Mouse (Mus musculus): ENCODE results near the gene Farp2. TPM values are rescaled to one million over a fixed set of nuclear protein-coding genes. Genes with fewer than 3 reads are reported as not detected.
"Not testable (repeated sequence)": the region's sequence is repeated elsewhere in the genome, so short reads cannot be mapped to it uniquely, and the experiment has no call there.

The Farp2 gene
- polyA plus RNA-seq, 1 experiment = 5.1 TPM

DNA sequence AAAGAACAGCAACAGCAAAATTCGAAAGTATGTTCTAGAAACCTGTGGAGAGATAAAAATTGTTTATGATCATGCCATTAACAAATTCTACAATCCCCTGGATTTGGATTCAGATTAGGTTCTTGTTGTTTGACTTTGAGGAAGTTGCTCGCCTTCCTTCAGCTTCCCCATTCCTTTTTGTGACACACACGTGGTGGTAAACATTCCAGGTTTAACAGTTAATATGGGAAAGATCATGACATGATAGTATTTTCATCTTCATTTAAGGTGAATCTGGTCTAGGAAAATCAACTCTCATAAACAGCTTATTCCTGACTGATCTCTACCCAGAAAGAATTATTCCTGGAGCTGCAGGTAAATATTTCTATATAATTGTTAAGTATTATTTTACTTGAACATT, 16.6 kb upstream of the Farp2 start:
- no peaks in the 10 kb centered on the region for H3K4me1 ChIP-seq (ENCODE audit: control insufficient read depth, insufficient read depth, low read length)

DNA sequence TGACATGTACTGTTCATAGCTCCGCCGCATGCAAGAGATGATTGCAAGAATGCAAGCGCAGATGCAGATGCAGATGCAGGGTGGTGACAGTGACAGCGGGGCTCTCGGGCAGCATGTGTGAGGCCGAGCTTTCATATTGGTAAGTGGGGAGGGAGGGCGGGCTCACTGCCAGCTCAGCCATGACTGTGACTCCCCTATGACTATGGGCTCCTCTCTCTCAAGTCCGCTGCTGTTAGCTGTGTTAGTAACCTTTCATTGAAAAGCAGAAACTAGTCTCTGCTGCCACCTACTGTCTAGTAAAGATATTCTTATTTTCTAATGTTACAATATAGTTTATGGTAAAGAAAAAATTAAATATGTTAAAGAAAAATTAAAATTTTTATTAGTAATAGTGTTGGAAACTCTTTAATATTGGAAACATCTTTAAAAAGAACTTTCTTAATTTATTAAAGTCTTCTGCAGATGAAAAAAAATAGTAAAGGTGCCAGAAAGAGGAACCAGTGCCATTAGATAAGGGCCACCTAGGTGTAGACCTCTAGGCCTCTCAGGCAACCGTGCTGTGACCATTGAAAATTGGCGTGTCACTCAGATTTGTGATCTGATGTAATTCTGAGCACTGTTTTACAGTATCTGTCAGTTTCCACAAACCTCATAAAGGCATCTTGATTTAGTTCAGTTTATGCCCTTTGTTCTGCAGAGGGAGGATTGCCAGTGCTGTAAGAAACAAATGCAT, 4.8 kb upstream of the Farp2 start:
- Histone ChIP-seq H3K4me1 (ENCODE audit: control insufficient read depth, insufficient read depth, low read length) (no peaks in the 10 kb centered on the region), H3K4me3 (ENCODE audit: insufficient read depth, low read length) (no peak overlapping the region), H3K27ac (ENCODE audit: insufficient read depth, low read length) (no peak overlapping the region)
- TF ChIP-seq CTCF (IDR thresholded peaks at IDR 0.05; ENCODE audit: extremely low read depth, insufficient read depth, low read length) (peak; percentile 31; the same call in 1 of the 2 replicates), POLR2A (IDR thresholded peaks at IDR 0.05; ENCODE audit: extremely low read depth, insufficient read depth, low read length) (no peak)

More for the DNA sequence above, 16.6 kb upstream of the Farp2 start:
- TF ChIP-seq POLR2A (IDR thresholded peaks at IDR 0.05; ENCODE audit: extremely low read depth, insufficient read depth, low read length) (no peak), CTCF (IDR thresholded peaks at IDR 0.05; ENCODE audit: extremely low read depth, insufficient read depth, low read length) (no peak)
- H3K27ac ChIP-seq (ENCODE audit: insufficient read depth, low read length) = no peak overlapping the region
- H3K4me3 ChIP-seq (ENCODE audit: insufficient read depth, low read length) = no peak overlapping the region

DNA sequence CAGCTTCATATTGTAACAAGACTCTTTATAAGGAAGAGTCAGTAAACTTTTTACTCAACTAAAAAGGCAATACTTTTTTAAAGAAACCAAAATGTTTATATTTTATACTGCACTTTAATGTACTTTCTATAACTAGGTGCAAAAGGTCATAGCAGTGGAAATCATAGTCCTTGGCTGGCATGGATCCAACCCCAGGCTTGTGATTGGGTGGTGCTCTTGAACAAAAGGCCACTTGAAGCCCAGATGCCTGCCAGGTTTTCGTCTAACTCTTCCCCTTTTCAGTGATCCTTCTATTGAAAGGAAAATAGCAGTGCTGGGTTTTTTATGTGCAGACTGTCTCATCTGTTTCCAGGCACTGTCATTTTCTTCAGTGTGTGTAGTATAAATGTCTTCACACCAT, 3.3 kb upstream of the Farp2 start:
- not testable (repeated sequence) for H3K4me1 ChIP-seq (ENCODE audit: control insufficient read depth, insufficient read depth, low read length); H3K27ac ChIP-seq (ENCODE audit: insufficient read depth, low read length); H3K4me3 ChIP-seq (ENCODE audit: insufficient read depth, low read length)

DNA sequence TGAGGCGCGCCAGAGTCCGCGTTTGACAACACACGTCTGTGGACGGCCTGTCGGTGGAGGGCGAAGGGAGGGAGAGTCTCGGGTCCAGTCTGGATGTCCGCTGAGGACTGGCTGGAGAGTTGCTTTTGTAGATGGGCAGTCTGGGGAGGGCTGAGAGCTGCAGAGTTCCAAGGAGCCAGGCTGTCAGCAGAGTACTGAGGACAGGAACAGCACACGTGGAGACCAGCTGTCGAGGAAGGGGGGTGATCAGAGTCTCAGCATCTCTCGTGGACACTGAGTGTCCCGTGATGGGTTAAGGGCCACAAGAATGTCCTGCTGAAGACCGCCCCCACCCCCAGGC, 442 bp downstream of the Farp2 start:
- Histone ChIP-seq H3K4me1 (ENCODE audit: control insufficient read depth, insufficient read depth, low read length) (no peaks in the 10 kb centered on the region; the same call in none of the 2 replicates), H3K4me3 (ENCODE audit: insufficient read depth, low read length) (peak overlapping the region; percentile 68), H3K27ac (ENCODE audit: insufficient read depth, low read length) (no peak overlapping the region)
- TF ChIP-seq CTCF (IDR thresholded peaks at IDR 0.05; ENCODE audit: extremely low read depth, insufficient read depth, low read length) (no peak), POLR2A (IDR thresholded peaks at IDR 0.05; ENCODE audit: extremely low read depth, insufficient read depth, low read length) (no peak)

DNA sequence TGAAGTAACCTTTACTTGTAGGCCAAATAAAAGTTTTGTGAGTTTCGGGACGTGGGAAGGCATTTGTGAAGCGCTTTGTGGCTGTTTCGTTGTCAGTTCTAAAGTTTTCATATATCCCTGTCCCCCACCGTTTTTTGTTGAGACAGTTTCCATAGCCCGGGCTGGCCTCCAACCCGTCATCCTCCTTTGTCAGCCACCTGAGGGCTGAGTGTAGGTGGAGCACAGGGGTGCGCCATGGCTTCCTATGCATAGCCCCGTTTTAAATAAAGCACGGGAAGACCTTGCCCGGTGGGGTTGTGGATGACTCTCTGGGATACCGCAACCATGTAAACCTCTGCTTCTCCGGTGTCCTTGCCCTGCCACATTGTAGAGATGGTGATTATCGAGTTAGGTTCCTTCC, 1.3 kb downstream of the Farp2 start:
- no peak overlapping the region; the same call in 1 of the 2 replicates for H3K4me3 ChIP-seq (ENCODE audit: insufficient read depth, low read length)
- no peak overlapping the region for H3K27ac ChIP-seq (ENCODE audit: insufficient read depth, low read length)
- TF ChIP-seq POLR2A (IDR thresholded peaks at IDR 0.05; ENCODE audit: extremely low read depth, insufficient read depth, low read length) (no peak), CTCF (IDR thresholded peaks at IDR 0.05; ENCODE audit: extremely low read depth, insufficient read depth, low read length) (no peak)
- no peaks in the 10 kb centered on the region; the same call in none of the 2 replicates for H3K4me1 ChIP-seq (ENCODE audit: control insufficient read depth, insufficient read depth, low read length)

DNA sequence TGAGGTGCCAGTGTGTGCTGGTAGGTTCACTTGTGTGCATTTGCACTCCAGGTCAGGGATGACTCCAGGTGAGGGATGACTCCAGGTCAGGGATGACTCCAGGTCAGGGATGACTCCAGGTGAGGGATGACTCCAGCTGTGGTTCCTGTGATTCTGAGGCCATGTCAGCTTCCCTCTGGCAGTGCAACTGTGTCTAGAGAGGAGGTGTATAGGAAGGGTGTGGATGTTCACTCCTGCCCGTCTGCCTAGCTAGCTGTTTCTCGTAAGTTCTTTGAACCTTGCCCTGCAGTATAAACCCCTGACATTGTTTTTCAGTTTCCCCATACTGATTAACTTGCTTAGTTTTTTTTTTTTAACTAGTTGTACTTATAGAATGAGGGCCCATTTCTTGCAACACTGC, 9.6 kb downstream of the Farp2 start:
- Histone ChIP-seq H3K27ac (ENCODE audit: insufficient read depth, low read length) (no peak overlapping the region), H3K4me1 (ENCODE audit: control insufficient read depth, insufficient read depth, low read length) (no peaks in the 10 kb centered on the region; the same call in 1 of the 2 replicates), H3K4me3 (ENCODE audit: insufficient read depth, low read length) (no peak overlapping the region)
- TF ChIP-seq POLR2A (IDR thresholded peaks at IDR 0.05; ENCODE audit: extremely low read depth, insufficient read depth, low read length) = no peak
- no peak for TF ChIP-seq CTCF (IDR thresholded peaks at IDR 0.05; ENCODE audit: extremely low read depth, insufficient read depth, low read length)

DNA sequence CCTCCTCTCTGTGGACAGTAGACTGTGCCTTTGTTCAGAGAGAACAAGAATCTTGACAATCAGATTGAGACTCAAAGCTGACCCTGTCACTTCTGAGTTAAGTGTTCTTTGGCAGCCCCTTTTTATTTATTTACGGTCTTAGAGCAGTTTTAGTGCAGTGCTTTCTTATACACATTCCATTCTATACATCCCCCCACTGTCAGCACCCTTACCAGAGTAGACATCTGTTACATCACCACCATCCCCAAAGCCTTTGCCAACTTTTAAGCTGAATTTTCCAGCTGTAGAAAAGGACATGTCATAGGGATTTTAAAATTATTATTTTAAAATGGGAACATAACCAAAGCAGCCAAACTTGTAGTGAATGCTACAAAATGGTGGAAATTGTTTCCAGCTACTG, 10.4 kb downstream of the Farp2 start:
- TF ChIP-seq POLR2A (IDR thresholded peaks at IDR 0.05; ENCODE audit: extremely low read depth, insufficient read depth, low read length) = no peak
- no peak for TF ChIP-seq CTCF (IDR thresholded peaks at IDR 0.05; ENCODE audit: extremely low read depth, insufficient read depth, low read length)
- Histone ChIP-seq H3K4me1 (ENCODE audit: control insufficient read depth, insufficient read depth, low read length) (no peaks in the 10 kb centered on the region; the same call in 1 of the 2 replicates), H3K27ac (ENCODE audit: insufficient read depth, low read length) (no peak overlapping the region), H3K4me3 (ENCODE audit: insufficient read depth, low read length) (no peak overlapping the region)

DNA sequence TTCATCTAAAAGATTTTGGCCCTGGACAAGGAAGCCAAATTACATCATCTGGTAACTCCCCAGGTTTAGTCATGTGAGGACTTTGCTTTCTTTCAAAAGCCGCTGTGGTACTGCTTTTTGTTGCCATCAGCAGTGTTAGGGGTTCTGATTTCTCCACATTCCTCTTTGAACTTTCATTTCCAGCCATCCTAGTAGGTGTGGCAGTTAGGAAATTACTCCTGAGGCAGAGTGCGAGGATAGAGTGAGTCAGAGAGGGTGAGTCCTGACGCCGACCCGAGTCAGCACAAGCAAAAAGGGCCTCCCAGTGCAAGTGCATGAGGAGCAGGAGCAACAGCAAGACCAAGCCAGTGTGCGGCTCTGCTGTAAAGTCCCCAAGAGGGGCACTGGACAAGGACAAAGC, 17.9 kb downstream of the Farp2 start:
- Histone ChIP-seq H3K4me1 (ENCODE audit: control insufficient read depth, insufficient read depth, low read length) (no peaks in the 10 kb centered on the region), H3K4me3 (ENCODE audit: insufficient read depth, low read length) (no peak overlapping the region), H3K27ac (ENCODE audit: insufficient read depth, low read length) (no peak overlapping the region)
- TF ChIP-seq CTCF (IDR thresholded peaks at IDR 0.05; ENCODE audit: extremely low read depth, insufficient read depth, low read length) = no peak
- TF ChIP-seq POLR2A (IDR thresholded peaks at IDR 0.05; ENCODE audit: extremely low read depth, insufficient read depth, low read length) = no peak

DNA sequence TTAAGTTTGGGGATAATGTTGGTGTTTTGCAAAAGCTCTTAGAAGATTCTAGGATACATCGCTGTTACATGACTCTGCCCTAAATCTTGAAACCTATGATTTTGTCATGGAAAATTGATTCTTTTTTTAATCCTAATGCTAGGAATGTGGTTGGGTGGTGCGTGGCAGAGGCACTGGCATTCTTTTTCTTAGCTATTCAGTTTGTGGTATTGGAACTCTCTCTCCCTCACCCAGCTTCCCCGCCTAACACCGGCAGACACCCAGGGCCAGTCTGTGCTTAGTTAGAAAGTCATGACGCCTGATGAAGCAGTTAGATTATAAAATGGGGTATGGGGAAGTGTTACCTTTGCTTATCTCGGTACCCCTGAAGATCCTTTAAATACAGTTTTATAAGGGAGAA, 25.3 kb downstream of the Farp2 start:
- no peaks in the 10 kb centered on the region for H3K4me1 ChIP-seq (ENCODE audit: control insufficient read depth, insufficient read depth, low read length)
- no peak overlapping the region for H3K27ac ChIP-seq (ENCODE audit: insufficient read depth, low read length)
- H3K4me3 ChIP-seq (ENCODE audit: insufficient read depth, low read length) = no peak overlapping the region
- TF ChIP-seq POLR2A (IDR thresholded peaks at IDR 0.05; ENCODE audit: extremely low read depth, insufficient read depth, low read length) = no peak
- no peak for TF ChIP-seq CTCF (IDR thresholded peaks at IDR 0.05; ENCODE audit: extremely low read depth, insufficient read depth, low read length)

DNA sequence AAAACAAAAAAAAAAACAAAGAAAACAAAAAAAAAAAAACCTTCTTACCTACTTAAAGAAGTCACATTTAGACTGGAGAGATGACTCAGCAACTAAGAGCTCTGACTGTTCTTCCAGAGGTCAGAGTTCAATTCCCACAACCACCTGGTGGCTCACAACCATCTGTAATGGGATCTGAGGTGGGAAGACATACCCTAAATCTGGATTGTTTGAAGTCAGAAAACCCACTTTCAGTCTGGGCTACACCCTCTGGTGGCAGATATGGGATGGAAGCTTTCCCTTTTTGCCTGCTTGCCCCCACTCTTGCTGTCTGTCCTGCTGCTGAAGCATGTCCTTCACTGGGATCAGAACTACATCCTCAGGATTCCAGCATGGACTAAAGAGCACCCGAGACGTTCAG, 31.3 kb downstream of the Farp2 start:
- Histone ChIP-seq H3K4me3 (ENCODE audit: insufficient read depth, low read length) (no peak overlapping the region), H3K4me1 (ENCODE audit: control insufficient read depth, insufficient read depth, low read length) (no peaks in the 10 kb centered on the region), H3K27ac (ENCODE audit: insufficient read depth, low read length) (no peak overlapping the region)
- TF ChIP-seq POLR2A (IDR thresholded peaks at IDR 0.05; ENCODE audit: extremely low read depth, insufficient read depth, low read length) = no peak
- TF ChIP-seq CTCF (IDR thresholded peaks at IDR 0.05; ENCODE audit: extremely low read depth, insufficient read depth, low read length) = no peak

Data from cortical plate, adult 2 months (tissue).